Mouse (Mus musculus) heart, embryonic 14.5 days (tissue): Measurements from ENCODE around the gene Rnf145. TPM values are rescaled to one million over a fixed set of nuclear protein-coding genes. Genes with fewer than 3 reads are reported as not detected.

ENCODE experiments used
- ATAC-seq: fragments of 200-750 bp; cut with Nextera tagmentation; 2 replicates; pipeline ENCODE4 v1.8.0; 2017; ENCODE audit warnings: low read depth, moderate TSS enrichment; ENCODE audit not compliant: insufficient number of reproducible peaks, insufficient read depth, low FRiP score
- H3K27ac ChIP-seq, 2 experiments: fragments of 200-500 bp in 1 of 2; fragments of 300-500 bp in 1 of 2; sonication (generic) in 1 of 2; replicated peaks in 1 of 2; 2 replicates each; pipeline ENCODE4 v1.5.1; 2012 to 2014; ENCODE audit warnings: low read depth in 2 of 2, low read length in 2 of 2, control low read depth in 1 of 2, mild to moderate bottlenecking in 1 of 2, mixed read lengths in 1 of 2; ENCODE audit not compliant: control insufficient read depth in 1 of 2, insufficient read depth in 1 of 2
- H3K27me3 ChIP-seq: fragments of 300-500 bp; sonication (generic); 2 replicates; pipeline ENCODE4 v1.6.1; 2014; ENCODE audit warnings: mild to moderate bottlenecking, low read length, control low read depth; ENCODE audit not compliant: control insufficient read depth, insufficient read depth
- H3K36me3 ChIP-seq: fragments of 300-500 bp; sonication (generic); 2 replicates; pipeline ENCODE4 v1.6.1; 2014; ENCODE audit warnings: mild to moderate bottlenecking, control low read depth, low read length, mixed read lengths; ENCODE audit not compliant: control insufficient read depth, insufficient read depth
- H3K4me1 ChIP-seq, 2 experiments: fragments of 200-500 bp in 1 of 2; fragments of 300-500 bp in 1 of 2; sonication (generic) in 1 of 2; 2 replicates each; pipeline ENCODE4 v1.6.1; 2012 to 2014; ENCODE audit warnings: low read length in 2 of 2, control low read depth in 1 of 2, mixed read lengths in 1 of 2; ENCODE audit not compliant: control insufficient read depth in 2 of 2, insufficient read depth in 2 of 2
- H3K4me2 ChIP-seq: fragments of 300-500 bp; sonication (generic); 2 replicates; pipeline ENCODE4 v1.6.1; 2014; ENCODE audit warnings: mild to moderate bottlenecking, low read length
- H3K4me3 ChIP-seq, 2 experiments: fragments of 200-500 bp in 1 of 2; fragments of 300-500 bp in 1 of 2; sonication (generic) in 1 of 2; 2 replicates each; pipeline ENCODE4 v1.5.1; 2012 to 2014; ENCODE audit warnings: low read length in 2 of 2, mild to moderate bottlenecking in 2 of 2, control low read depth in 1 of 2, low read depth in 1 of 2, moderate library complexity in 1 of 2; ENCODE audit not compliant: control insufficient read depth in 1 of 2, insufficient read depth in 1 of 2
- H3K9ac ChIP-seq: fragments of 300-500 bp; sonication (generic); 2 replicates; pipeline ENCODE4 v1.6.1; 2014; ENCODE audit warnings: mild to moderate bottlenecking, low read length
- H3K9me3 ChIP-seq: fragments of 300-500 bp; sonication (generic); 2 replicates; pipeline ENCODE4 v1.6.1; 2016; ENCODE audit warnings: low read length, control low read depth; ENCODE audit not compliant: control insufficient read depth
- WGBS: fragments of 180-500 bp; shearing (Covaris S2); extraction: QIAGEN DNeasy Blood & Tissue Kit; methylation state at CpG from one replicate; pipeline ENCODE4 v1.1.7; 2014; 5-methylcytosine and 5-hydroxymethylcytosine counted together
- polyA plus RNA-seq: library from polyadenylated mRNA; unstranded; fragments of >200 nt; fragmentation: Nextera tagmentation; extraction: Ambion mirVana; gene quantifications from 2 replicates; pipeline ENCODE4 v1.2.1, GENCODE M21; 2014

The Rnf145 gene
- polyA plus RNA-seq, 1 experiment from 2014 or later, result 66.7 TPM

DNA sequence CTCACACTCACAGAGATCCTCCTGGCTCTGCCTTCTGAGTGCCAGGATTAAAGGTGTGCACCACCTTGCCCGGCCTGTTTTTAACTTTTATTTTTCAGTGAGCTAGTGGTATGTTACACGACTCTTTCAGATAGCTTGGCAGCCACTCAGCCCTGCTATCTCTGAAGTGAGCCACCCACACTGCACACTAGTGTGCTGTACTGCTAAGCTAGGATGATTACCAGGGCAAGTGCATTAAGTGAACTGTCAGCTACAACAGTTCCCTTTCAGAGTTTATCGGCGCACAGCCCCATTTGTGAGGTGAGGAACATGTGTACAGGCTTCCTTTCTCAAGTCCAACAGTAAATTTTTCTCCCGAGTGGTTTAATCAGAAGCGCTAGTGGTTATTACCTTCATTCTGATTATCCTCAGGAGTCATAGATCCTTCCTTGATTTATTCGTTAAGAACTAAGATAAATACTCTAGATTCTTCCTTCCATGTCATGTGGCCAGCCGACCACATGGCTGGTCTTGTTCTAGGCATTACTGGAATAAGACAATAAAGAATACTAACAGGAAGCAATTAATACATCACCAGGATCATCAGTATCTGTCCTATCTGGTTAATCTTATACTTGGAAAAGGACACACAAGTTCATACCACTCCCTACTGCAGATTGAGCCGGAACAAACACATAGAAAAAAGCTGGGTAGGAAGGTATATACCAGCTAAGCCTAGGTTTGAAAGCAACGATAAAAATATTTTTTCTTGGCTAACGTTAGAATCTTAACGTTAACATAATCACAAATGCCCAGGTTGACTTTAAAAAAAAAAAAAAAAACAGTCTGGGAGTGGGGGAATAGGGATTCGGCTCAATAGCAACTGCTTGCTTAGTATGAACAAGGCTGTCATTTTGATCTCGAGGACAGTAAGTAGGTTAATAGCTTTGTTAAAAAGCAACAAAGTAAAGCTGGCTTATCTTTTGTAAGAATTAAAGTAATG is 6.4 kb upstream of the Rnf145 start:
- Histone ChIP-seq H3K4me3 (no peak overlapping the region), H3K9me3 (no peaks in the 10 kb centered on the region), H3K9ac (no peak overlapping the region), H3K27me3 (no peaks in the 10 kb centered on the region), H3K4me1 (peaks cover 0 to 8% of the 10 kb centered on the region in 2 experiments; a peak in 1 of 4 replicates), H3K36me3 (no peaks in the 10 kb centered on the region), H3K4me2 (no peak overlapping the region), H3K27ac (peak overlapping the region in 1 of 2 experiments; percentile 20; a peak in 1 of 4 replicates)
- 53% methylated on average over 14 of the region's 14 CpGs for WGBS
- ATAC-seq, result no peak; the same call in 1 of the 2 replicates

DNA sequence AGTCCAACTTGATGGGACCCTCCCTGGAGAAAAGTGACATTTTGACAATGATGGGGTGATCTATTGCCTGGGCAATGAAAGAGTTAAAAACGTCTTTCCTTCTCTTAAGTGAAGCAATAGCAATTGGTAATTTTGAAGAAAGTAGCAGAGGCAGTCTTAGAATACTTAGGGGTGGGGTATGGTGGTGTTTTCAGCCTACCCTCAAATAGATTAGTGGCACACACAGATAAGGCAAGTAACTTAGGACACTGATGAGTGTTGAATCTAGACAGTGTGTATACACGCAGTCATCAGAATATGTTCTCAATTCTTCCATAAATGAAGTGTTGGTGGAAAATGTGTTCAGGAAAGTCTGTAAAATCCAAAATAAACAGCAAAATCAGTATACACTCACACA is 5.7 kb upstream of the Rnf145 start:
- no peak overlapping the region for H3K9ac ChIP-seq
- H3K4me3 ChIP-seq, result no peak overlapping the region
- H3K27ac ChIP-seq, result no peak overlapping the region
- H3K4me1 ChIP-seq, result peaks cover 0 to 9% of the 10 kb centered on the region in 2 experiments; a peak in 1 of 4 replicates
- H3K27me3 ChIP-seq, result no peaks in the 10 kb centered on the region
- ATAC-seq, result no peak
- H3K36me3 ChIP-seq, result no peaks in the 10 kb centered on the region
- no peaks in the 10 kb centered on the region for H3K9me3 ChIP-seq
- 54% methylated on average over 2 of the region's 2 CpGs for WGBS
- H3K4me2 ChIP-seq, result no peak overlapping the region

DNA sequence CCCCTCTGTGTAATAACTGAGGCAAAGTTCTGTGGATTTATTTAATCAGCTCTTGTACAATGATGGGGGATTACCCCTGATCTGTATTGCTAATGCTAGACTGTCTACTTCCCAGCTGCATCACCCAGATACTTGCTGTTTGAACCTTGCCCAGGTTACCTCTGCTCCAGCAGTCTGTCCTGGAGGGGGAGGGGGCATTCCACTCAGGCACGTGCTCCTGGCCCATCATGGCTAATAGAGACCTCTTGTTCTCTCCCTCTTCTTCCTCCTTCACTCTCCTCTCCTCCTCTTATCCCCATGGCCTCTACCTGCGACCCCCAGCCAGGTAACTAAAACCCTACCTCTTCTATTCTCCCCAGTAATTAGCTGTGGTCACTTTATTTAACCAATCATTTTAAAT is 4.1 kb upstream of the Rnf145 start:
- Histone ChIP-seq H3K9ac (no peak overlapping the region), H3K4me2 (no peak overlapping the region), H3K9me3 (no peaks in the 10 kb centered on the region), H3K4me1 (0 out of 4 replicates have a peak, but pooled peaks cover 0 to 6% of the 10 kb centered on the region in 2 experiments), H3K4me3 (no peak overlapping the region), H3K27me3 (no peaks in the 10 kb centered on the region), H3K36me3 (no peaks in the 10 kb centered on the region), H3K27ac (no peak overlapping the region)
- 59% methylated on average over 2 of the region's 2 CpGs for WGBS
- ATAC-seq, result no peak

DNA sequence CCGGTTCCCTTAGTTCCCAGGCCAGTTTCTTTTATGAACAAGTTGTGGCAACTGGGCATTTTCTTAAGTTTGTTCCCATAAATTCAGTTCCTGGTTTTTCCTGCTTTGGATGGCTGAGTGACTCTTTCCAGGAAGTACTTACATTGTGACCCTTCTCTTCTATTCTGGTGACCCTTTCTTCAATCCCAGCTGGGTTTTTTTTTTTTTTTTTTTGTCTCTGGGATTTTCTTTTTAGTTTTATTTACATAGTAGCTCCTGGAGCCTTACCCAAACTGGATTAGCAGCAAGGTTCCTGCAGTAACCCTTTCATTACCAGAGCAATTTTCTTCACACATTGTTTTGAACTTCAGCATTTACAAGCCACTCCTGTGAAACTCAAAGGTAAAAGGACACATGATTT is 2.4 kb upstream of the Rnf145 start:
- H3K4me2 ChIP-seq, result no peak overlapping the region
- ATAC-seq, result no peak
- H3K27me3 ChIP-seq, result no peaks in the 10 kb centered on the region
- 35% methylated on average over 1 of the region's 1 CpGs for WGBS
- no peak overlapping the region for H3K27ac ChIP-seq
- peaks cover 0 to 11% of the 10 kb centered on the region in 2 experiments; a peak in 1 of 4 replicates for H3K4me1 ChIP-seq
- H3K9ac ChIP-seq, result no peak overlapping the region
- H3K36me3 ChIP-seq, result no peaks in the 10 kb centered on the region
- H3K9me3 ChIP-seq, result no peaks in the 10 kb centered on the region
- H3K4me3 ChIP-seq, result no peak overlapping the region

DNA sequence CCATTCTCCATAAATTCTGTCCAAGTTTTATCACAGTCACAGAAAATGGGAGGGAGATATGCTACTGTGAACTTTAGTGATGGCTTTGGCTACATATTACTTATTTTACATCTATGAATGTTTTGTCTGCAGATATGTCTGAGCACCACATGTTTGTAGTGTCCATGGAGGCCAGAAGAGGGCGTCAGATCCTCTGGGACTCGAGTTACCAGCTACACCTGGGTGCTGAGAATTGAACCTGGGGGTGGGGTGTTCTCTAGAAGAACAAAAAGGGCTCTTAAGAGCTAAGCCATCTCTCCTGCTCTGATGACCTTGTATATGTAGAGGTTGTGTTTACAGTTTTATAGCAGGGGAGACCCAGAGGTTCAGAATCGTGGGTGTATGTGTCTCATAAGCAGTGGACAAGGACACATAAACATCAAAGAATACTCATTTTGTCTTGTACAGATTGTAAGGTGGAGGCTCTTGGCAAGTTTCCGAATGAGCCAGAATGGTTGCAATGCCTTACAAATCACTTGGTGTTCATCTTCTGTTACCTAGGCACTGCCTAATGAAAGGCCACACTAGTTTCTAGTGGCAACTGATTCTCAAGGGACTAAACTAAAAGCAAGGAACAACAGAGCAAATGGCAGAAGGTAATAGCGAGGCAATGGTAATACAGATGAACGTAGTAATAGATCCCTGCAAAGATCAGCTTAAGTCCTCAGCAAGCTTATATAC is 1.0 kb upstream of the Rnf145 start:
- no peak overlapping the region for H3K4me3 ChIP-seq
- H3K4me1 ChIP-seq, result peaks cover 0 to 12% of the 10 kb centered on the region in 2 experiments; a peak in 1 of 4 replicates
- H3K36me3 ChIP-seq, result no peaks in the 10 kb centered on the region
- no peak overlapping the region for H3K27ac ChIP-seq
- H3K9ac ChIP-seq, result no peak overlapping the region
- peak overlapping the region; percentile 83 for H3K4me2 ChIP-seq
- no peak for ATAC-seq
- H3K9me3 ChIP-seq, result no peaks in the 10 kb centered on the region
- H3K27me3 ChIP-seq, result no peaks in the 10 kb centered on the region
- 58% methylated on average over 6 of the region's 6 CpGs for WGBS

DNA sequence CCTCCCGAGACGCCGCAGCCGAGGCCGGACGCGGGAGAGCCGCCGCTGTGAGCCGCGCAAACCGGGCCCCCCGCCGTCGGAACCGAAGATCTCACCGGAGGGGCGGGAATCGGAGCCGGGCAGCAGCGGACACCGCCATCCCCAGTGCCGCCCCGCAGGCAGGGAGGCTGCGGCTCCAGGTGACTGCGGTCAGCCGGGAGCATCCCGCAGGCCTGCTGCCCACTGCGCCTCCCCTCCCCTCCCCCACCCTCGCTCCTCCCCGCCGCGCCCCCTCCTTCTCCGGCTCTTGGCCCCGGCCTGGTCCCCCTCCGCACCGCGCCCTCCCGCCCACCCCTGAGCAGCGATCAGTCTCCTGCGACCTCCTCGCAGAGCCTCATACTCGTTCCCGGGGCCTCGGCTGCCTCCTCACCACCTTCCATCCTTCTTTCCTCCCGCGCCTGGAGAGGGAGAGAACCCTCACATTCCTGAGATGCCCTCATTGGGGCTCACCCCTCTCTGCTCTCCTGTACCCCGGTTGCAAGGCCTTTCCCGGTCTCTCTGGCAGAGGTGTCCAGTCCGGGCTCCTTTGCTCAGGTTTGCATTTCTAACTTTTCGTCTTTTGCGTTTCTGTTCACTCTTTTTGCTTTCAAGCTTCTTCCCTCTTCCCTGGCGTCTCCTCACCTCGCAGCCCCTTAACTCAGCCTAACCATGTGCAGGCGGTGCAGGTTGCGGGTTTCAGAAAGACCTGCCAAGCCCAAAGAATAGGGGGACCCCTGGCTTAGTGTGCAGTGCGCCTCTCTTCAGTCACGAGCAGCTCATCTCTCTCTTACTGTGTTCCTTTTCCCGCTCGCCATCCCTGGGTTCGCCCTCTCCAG is 559 bp downstream of the Rnf145 start:
- 0% methylated on average over 19 of the region's 61 CpGs for WGBS
- H3K4me2 ChIP-seq, result peak overlapping the region; percentile 83
- no peaks in the 10 kb centered on the region for H3K9me3 ChIP-seq

More for the DNA sequence above, 559 bp downstream of the Rnf145 start:
- Histone ChIP-seq H3K27me3 (no peaks in the 10 kb centered on the region), H3K4me3 (peak overlapping the region; percentile 96 to 100), H3K4me1 (peaks cover 0 to 12% of the 10 kb centered on the region in 2 experiments; a peak in 1 of 4 replicates), H3K36me3 (no peaks in the 10 kb centered on the region; the same call in 1 of the 2 replicates), H3K27ac (peak overlapping the region; percentile 90 to 95), H3K9ac (peak overlapping the region; percentile 93)
- peak; percentile 57 for ATAC-seq
